Mouse (Mus musculus) intestine, postnatal 0 days (tissue): ENCODE results near the gene Dock2. TPM values are rescaled to one million over a fixed set of nuclear protein-coding genes. Genes with fewer than 3 reads are reported as not detected.

Source experiments
- ATAC-seq: fragments of 200-750 bp; cut with Nextera tagmentation; 2 replicates; pipeline ENCODE4 v1.8.0; 2017; ENCODE audit warnings: mild to moderate bottlenecking, moderate TSS enrichment, moderate library complexity
- H3K27ac ChIP-seq: fragments of 300-500 bp; sonication (generic); 2 replicates; pipeline ENCODE4 v1.5.1; 2014; ENCODE audit warnings: mild to moderate bottlenecking, low read depth, low read length, moderate library complexity
- H3K27me3 ChIP-seq: fragments of 300-500 bp; sonication (generic); replicated peaks from 2 replicates; pipeline ENCODE4 v1.6.1; 2014; ENCODE audit warnings: low read length, mixed read lengths; ENCODE audit not compliant: control insufficient read depth, insufficient read depth
- H3K36me3 ChIP-seq: fragments of 300-500 bp; sonication (generic); 2 replicates; pipeline ENCODE4 v1.6.1; 2014; ENCODE audit warnings: mild to moderate bottlenecking, moderate library complexity; ENCODE audit not compliant: control insufficient read depth, insufficient read depth
- H3K4me1 ChIP-seq: fragments of 300-500 bp; sonication (generic); replicated peaks from 2 replicates; pipeline ENCODE4 v1.6.1; 2014; ENCODE audit warnings: antibody characterized with exemption, low read length, mixed read lengths; ENCODE audit not compliant: control insufficient read depth, insufficient read depth
- H3K4me2 ChIP-seq: fragments of 300-500 bp; sonication (generic); replicated peaks from 2 replicates; pipeline ENCODE4 v1.6.1; 2014; ENCODE audit warnings: low read depth, mild to moderate bottlenecking, moderate library complexity
- H3K4me3 ChIP-seq: fragments of 300-500 bp; sonication (generic); 2 replicates; pipeline ENCODE4 v1.5.1; 2014; ENCODE audit warnings: low read depth, low read length
- H3K9ac ChIP-seq: fragments of 300-500 bp; sonication (generic); 2 replicates; pipeline ENCODE4 v1.6.1; 2014; ENCODE audit warnings: mild to moderate bottlenecking, low read depth, low read length
- H3K9me3 ChIP-seq: fragments of 300-500 bp; sonication (generic); 2 replicates; pipeline ENCODE4 v1.6.1; 2016; ENCODE audit warnings: mixed run types; ENCODE audit not compliant: control insufficient read depth
- CTCF ChIP-seq: sonication (generic); IDR thresholded peaks from 2 replicates; pipeline ENCODE4 v1.5.1; 2016; ENCODE audit warnings: low read depth, mild to moderate bottlenecking, control low read depth, antibody characterized with exemption, moderate library complexity
- WGBS: fragments of 180-500 bp; shearing (Covaris S2); extraction: QIAGEN DNeasy Blood & Tissue Kit; methylation state at CpG from one replicate; pipeline ENCODE4 v1.1.7; 2014; 5-methylcytosine and 5-hydroxymethylcytosine counted together
- polyA plus RNA-seq: library from polyadenylated mRNA; unstranded; fragments of >200 nt; fragmentation: Nextera tagmentation; extraction: Ambion mirVana; gene quantifications from 2 replicates; pipeline ENCODE4 v1.2.1, GENCODE M21; 2015

Gene Dock2
- polyA plus RNA-seq, 1 experiment from 2014 or later: 0.60 TPM

- WGBS: 81% methylated on average over 6 of the region's 6 CpGs
- no peak for ATAC-seq
- no peak for TF ChIP-seq CTCF
- H3K9ac ChIP-seq: no peak overlapping the region
- H3K36me3 ChIP-seq: no peaks in the 10 kb centered on the region
- H3K4me3 ChIP-seq: no peak overlapping the region
- H3K27me3 ChIP-seq: no peaks in the 10 kb centered on the region
- H3K27ac ChIP-seq: no peak overlapping the region
- H3K4me2 ChIP-seq: no peak overlapping the region
- no peaks in the 10 kb centered on the region for H3K9me3 ChIP-seq
- H3K4me1 ChIP-seq: no peaks in the 10 kb centered on the region
These were observed 406.0 kb downstream of the Dock2 start for GRCm38 (mm10) chr11:34377649-34378048.

DNA sequence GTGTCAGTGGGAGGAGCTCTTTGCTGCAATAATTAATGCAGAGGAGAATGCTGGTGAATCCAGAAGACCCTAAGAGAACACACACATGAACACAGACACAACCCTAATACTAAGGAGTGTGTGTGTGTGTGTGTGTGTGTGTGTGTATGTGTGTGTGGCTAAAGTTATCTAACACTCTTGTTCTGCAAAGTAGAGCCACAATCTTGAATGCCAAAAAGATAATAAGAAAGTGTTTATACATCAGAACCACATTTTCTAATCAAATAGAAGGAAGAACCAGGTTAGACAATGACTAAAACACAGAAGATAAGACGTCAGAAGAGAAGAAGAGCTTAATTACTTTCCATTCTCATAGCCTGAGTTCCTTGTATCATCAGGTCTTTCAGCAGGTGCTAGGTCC, 408.1 kb downstream of the Dock2 start:
- no peak overlapping the region for H3K27ac ChIP-seq
- no peak for ATAC-seq

GRCm38 (mm10) chr11:34372224-34372623, 411.5 kb downstream of the Dock2 start:
- 68% methylated on average over 4 of the region's 4 CpGs for WGBS
- no peak overlapping the region for H3K9ac ChIP-seq

More for the DNA sequence above, 408.1 kb downstream of the Dock2 start:
- no peaks in the 10 kb centered on the region for H3K4me1 ChIP-seq
- H3K9ac ChIP-seq: no peak overlapping the region
- no peaks in the 10 kb centered on the region for H3K36me3 ChIP-seq
- WGBS: 45% methylated on average over 1 of the region's 1 CpGs
- no peaks in the 10 kb centered on the region for H3K27me3 ChIP-seq
- H3K4me2 ChIP-seq: no peak overlapping the region
- H3K4me3 ChIP-seq: no peak overlapping the region
- no peak for TF ChIP-seq CTCF
- H3K9me3 ChIP-seq: no peaks in the 10 kb centered on the region

GRCm38 (mm10) chr11:34356109-34356508, 427.6 kb downstream of the Dock2 start:
- no peak for ATAC-seq
- Histone ChIP-seq H3K27ac (no peak overlapping the region), H3K4me1 (no peaks in the 10 kb centered on the region), H3K36me3 (no peaks in the 10 kb centered on the region), H3K9ac (no peak overlapping the region), H3K4me2 (no peak overlapping the region), H3K4me3 (no peak overlapping the region), H3K27me3 (no peaks in the 10 kb centered on the region), H3K9me3 (no peaks in the 10 kb centered on the region)
- 40% methylated on average over 2 of the region's 2 CpGs for WGBS
- no peak for TF ChIP-seq CTCF

More at GRCm38 (mm10) chr11:34372224-34372623, 411.5 kb downstream of the Dock2 start:
- H3K27me3 ChIP-seq: no peaks in the 10 kb centered on the region
- H3K4me1 ChIP-seq: no peaks in the 10 kb centered on the region
- no peak for TF ChIP-seq CTCF
- H3K9me3 ChIP-seq: no peaks in the 10 kb centered on the region
- no peak overlapping the region for H3K4me2 ChIP-seq
- ATAC-seq: no peak
- no peak overlapping the region for H3K4me3 ChIP-seq
- H3K36me3 ChIP-seq: no peaks in the 10 kb centered on the region
- H3K27ac ChIP-seq: no peak overlapping the region

DNA sequence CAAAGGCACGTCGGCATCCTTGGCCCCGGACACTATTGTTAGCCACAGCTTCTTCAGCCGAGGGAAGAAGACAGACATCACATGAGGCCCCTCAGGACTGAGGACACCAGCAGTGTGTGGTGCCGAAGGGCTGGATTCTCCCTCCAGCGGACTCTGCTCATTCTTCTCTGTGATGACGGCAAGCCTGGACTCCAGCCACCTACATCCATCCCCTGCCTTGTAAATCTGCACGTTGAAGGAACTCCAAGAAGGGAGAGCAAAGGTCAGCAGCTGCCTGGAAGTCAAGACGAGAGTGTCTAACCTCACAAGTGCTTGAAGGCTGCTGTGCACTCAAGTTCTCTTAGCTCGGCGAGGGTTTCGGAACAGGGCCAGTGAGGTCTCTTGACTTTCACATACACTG, 428.3 kb downstream of the Dock2 start:
- H3K4me1 ChIP-seq: no peaks in the 10 kb centered on the region
- H3K27ac ChIP-seq: no peak overlapping the region
- H3K4me3 ChIP-seq: no peak overlapping the region
- H3K9ac ChIP-seq: no peak overlapping the region
- no peaks in the 10 kb centered on the region for H3K9me3 ChIP-seq
- H3K27me3 ChIP-seq: no peaks in the 10 kb centered on the region
- H3K4me2 ChIP-seq: no peak overlapping the region
- no peaks in the 10 kb centered on the region for H3K36me3 ChIP-seq
- no peak for ATAC-seq
- no peak for TF ChIP-seq CTCF
- 51% methylated on average over 12 of the region's 12 CpGs for WGBS

- TF ChIP-seq CTCF: no peak
- Histone ChIP-seq H3K4me1 (no peaks in the 10 kb centered on the region), H3K9ac (no peak overlapping the region), H3K4me3 (no peak overlapping the region), H3K9me3 (no peaks in the 10 kb centered on the region), H3K27ac (no peak overlapping the region), H3K36me3 (no peaks in the 10 kb centered on the region), H3K4me2 (no peak overlapping the region), H3K27me3 (no peaks in the 10 kb centered on the region)
- no peak for ATAC-seq
- WGBS: 78% methylated on average over 10 of the region's 10 CpGs
These were observed 434.1 kb downstream of the Dock2 start for GRCm38 (mm10) chr11:34349453-34350056.
